Mouse (Mus musculus): ENCODE measurements at regions not wholly inside any gene's neighbourhood (a gene's known extent, or its start where the extent isn't known, plus 50 kb on each side); places are given as distances from the start of the nearest gene placed in this dataset.

DNA sequence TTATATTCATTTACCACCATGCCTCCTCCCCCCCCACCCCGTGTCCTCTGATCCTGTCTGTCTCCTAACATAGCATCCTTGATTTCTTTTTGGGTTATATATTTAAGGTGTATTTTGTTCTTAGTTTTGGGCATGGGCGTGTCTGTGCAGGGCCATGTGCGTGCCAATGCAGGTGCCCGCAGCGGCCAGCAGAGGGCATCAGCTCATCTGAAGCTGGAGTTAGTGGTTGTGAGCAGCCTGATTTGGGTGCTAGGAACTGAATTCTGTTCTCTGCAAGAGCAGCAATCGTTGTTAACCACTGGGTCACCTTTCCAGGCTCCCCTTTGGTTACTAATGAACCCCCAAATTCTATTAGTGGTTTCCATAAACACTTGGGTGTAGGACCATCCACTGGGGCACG, 167.5 kb upstream of the Zfp64 start:
- ATAC-seq (ENCODE audit: low read depth) = no peak
- Histone ChIP-seq H3K27me3 (ENCODE audit: control insufficient read depth, insufficient read depth, low read length) (no peaks in the 10 kb centered on the region), H3K4me2 (ENCODE audit: low read depth, low read length) (no peak overlapping the region), H3K4me3 (ENCODE audit: low read depth, low read length) (no peak overlapping the region), H3K4me1 (ENCODE audit: control insufficient read depth, insufficient read depth, low read length) (no peaks in the 10 kb centered on the region), H3K36me3 (ENCODE audit: control insufficient read depth, insufficient read depth, low read length) (no peaks in the 10 kb centered on the region), H3K27ac (ENCODE audit: low read depth, low read length) (no peak overlapping the region), H3K9me3 (ENCODE audit: control insufficient read depth, low read length) (no peaks in the 10 kb centered on the region), H3K9ac (replicated peaks; ENCODE audit: low read depth, low read length) (no peak overlapping the region)
- WGBS = 88% methylated on average over 7 of the region's 7 CpGs

DNA sequence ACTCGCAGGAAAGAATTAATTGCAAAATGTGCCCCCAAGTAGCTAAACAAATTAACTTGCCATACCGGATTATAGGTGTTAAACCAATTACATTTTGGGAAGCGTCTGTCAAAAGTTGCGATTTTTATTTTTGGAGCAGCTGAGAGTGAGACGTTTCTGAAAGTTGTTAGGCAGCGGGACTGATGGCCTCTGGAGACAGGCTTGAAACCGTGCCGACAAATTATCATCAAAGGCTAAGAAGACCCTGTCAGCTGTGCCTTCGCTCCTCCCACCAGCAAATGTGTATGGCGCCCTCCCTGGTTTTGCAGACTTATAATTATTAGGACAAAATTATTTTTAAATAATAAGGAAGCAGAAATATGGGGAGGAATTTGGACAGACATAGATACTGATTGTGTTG, 161.5 kb upstream of the Zfp64 start:
- Histone ChIP-seq H3K9ac (replicated peaks; ENCODE audit: low read depth, low read length) (no peak overlapping the region), H3K27me3 (ENCODE audit: control insufficient read depth, insufficient read depth, low read length) (no peaks in the 10 kb centered on the region), H3K9me3 (ENCODE audit: control insufficient read depth, low read length) (no peaks in the 10 kb centered on the region), H3K4me2 (ENCODE audit: low read depth, low read length) (no peak overlapping the region), H3K27ac (ENCODE audit: low read depth, low read length) (no peak overlapping the region), H3K4me3 (ENCODE audit: low read depth, low read length) (no peak overlapping the region), H3K36me3 (ENCODE audit: control insufficient read depth, insufficient read depth, low read length) (no peaks in the 10 kb centered on the region), H3K4me1 (ENCODE audit: control insufficient read depth, insufficient read depth, low read length) (no peaks in the 10 kb centered on the region)
- 50% methylated on average over 10 of the region's 10 CpGs for WGBS
- ATAC-seq (ENCODE audit: low read depth) = no peak

DNA sequence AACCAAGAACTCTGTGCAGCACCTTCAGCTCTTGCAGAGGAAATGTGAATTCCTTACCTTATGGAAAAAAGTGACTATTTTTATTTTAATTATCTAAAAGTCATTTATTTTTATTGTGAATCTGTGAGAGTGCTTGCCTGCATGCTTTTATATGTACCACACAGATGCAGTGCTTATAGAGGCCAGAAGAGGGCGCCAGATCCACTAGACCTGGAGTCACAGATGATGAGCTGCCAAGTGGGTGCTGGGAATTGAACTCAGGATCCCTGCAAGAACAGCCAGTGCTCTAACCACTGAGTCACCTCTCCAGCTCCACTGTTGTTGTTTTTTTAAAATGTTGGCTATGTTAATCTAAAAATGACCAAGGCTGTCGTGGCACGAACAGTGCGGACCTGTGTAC, 153.7 kb upstream of the Zfp64 start:
- no peak overlapping the region for H3K27ac ChIP-seq (ENCODE audit: low read depth, low read length)
- no peaks in the 10 kb centered on the region for H3K27me3 ChIP-seq (ENCODE audit: control insufficient read depth, insufficient read depth, low read length)
- WGBS = 86% methylated on average over 4 of the region's 4 CpGs
- H3K9ac ChIP-seq (replicated peaks; ENCODE audit: low read depth, low read length) = no peak overlapping the region
- no peak for ATAC-seq (ENCODE audit: low read depth)
- H3K4me1 ChIP-seq (ENCODE audit: control insufficient read depth, insufficient read depth, low read length) = no peaks in the 10 kb centered on the region
- no peak overlapping the region for H3K4me3 ChIP-seq (ENCODE audit: low read depth, low read length)
- H3K9me3 ChIP-seq (ENCODE audit: control insufficient read depth, low read length) = no peaks in the 10 kb centered on the region
- no peak overlapping the region for H3K4me2 ChIP-seq (ENCODE audit: low read depth, low read length)
- H3K36me3 ChIP-seq (ENCODE audit: control insufficient read depth, insufficient read depth, low read length) = no peaks in the 10 kb centered on the region

DNA sequence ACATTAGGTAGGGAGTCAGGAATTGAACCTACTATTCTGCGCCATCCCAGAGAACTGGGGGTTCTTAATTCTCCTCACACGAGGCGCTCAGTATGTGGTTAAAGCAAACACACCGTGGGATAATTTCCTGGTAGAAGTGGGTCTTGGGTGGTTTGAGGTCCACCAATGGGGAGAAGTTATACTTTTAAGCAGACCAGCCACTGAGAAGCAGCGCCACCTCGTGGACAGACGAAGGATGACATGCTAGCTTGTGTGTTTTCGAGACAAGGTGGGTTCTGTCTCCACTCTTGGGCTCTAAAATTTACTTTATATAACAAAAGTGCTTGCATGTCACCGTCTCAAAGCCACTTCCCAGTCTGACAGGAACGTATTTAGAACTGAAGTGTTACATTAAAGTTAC, 152.7 kb upstream of the Zfp64 start:
- Histone ChIP-seq H3K4me1 (ENCODE audit: control insufficient read depth, insufficient read depth, low read length) (no peaks in the 10 kb centered on the region), H3K27me3 (ENCODE audit: control insufficient read depth, insufficient read depth, low read length) (no peaks in the 10 kb centered on the region), H3K36me3 (ENCODE audit: control insufficient read depth, insufficient read depth, low read length) (no peaks in the 10 kb centered on the region), H3K9me3 (ENCODE audit: control insufficient read depth, low read length) (no peaks in the 10 kb centered on the region), H3K4me2 (ENCODE audit: low read depth, low read length) (no peak overlapping the region), H3K4me3 (ENCODE audit: low read depth, low read length) (no peak overlapping the region), H3K27ac (ENCODE audit: low read depth, low read length) (no peak overlapping the region), H3K9ac (replicated peaks; ENCODE audit: low read depth, low read length) (no peak overlapping the region)
- ATAC-seq (ENCODE audit: low read depth) = no peak
- 40% methylated on average over 10 of the region's 10 CpGs for WGBS

DNA sequence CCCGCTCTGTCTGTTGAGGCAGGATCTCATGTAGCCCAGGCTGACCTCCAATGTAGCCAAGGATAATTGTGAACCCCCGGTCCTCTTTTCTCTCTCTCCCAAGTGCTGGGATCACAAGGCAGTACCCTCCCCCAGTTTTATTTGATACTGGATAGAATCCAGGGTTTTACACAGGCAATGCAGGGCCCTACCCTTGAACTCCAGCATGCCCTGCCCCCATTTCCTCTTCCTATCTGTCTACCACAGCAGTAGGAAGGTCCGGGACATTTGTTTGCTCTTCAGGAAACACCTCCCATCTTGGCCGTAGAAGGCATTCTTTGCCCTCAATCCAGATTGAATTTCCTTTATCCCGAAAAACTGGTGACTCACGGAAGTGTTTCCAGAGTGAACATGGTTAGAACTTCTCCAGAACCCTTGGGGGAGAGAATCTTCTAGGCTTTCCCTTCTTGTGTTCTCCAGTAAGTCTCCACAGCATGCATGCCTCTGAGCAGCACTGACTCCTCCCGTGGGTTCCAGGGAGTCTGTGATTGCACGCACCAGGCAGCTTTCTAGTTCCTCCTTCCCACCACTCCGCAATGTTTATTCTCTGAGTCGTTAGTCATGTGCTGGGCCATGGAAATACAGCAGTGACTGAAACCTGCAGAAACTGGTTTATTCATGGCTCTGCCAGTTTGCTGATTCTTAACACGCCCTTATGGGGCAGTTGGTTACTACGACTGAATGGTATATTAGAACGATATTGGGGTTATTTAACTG, 146.3 kb upstream of the Zfp64 start:
- Histone ChIP-seq H3K4me3 (ENCODE audit: low read depth, low read length) (no peak overlapping the region), H3K36me3 (ENCODE audit: control insufficient read depth, insufficient read depth, low read length) (no peaks in the 10 kb centered on the region), H3K27me3 (ENCODE audit: control insufficient read depth, insufficient read depth, low read length) (no peaks in the 10 kb centered on the region), H3K9me3 (ENCODE audit: control insufficient read depth, low read length) (no peaks in the 10 kb centered on the region), H3K9ac (replicated peaks; ENCODE audit: low read depth, low read length) (no peak overlapping the region), H3K27ac (ENCODE audit: low read depth, low read length) (no peak overlapping the region), H3K4me2 (ENCODE audit: low read depth, low read length) (no peak overlapping the region), H3K4me1 (ENCODE audit: control insufficient read depth, insufficient read depth, low read length) (no peaks in the 10 kb centered on the region)
- ATAC-seq (ENCODE audit: low read depth) = no peak
- 96% methylated on average over 13 of the region's 13 CpGs for WGBS

DNA sequence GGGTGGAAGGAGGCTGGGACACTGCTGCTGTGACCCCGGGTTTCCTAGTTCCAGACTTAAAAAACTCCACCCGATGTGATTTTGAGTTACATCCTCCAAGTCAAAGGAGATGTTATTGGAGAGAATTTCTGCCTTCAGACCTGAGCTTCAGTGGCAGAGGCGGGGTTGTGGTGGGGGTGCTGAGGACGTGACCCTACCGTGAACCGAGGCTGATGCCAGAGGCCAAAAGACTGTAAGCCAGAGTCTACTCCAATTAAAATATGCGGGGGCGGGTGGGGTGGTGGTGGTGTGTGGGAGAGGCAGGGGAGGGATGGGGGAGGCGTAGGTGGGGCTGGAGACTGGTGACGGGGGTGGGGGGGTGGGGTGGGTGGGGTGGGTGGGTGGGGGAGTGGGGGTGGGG, 145.1 kb upstream of the Zfp64 start:
- 79% methylated on average over 10 of the region's 10 CpGs for WGBS
- Histone ChIP-seq H3K27ac (ENCODE audit: low read depth, low read length) (no peak overlapping the region), H3K4me1 (ENCODE audit: control insufficient read depth, insufficient read depth, low read length) (0 out of 2 replicates have a peak, but pooled peaks cover 3% of the 10 kb centered on the region), H3K27me3 (ENCODE audit: control insufficient read depth, insufficient read depth, low read length) (no peaks in the 10 kb centered on the region), H3K4me3 (ENCODE audit: low read depth, low read length) (no peak overlapping the region), H3K9ac (replicated peaks; ENCODE audit: low read depth, low read length) (no peak overlapping the region), H3K36me3 (ENCODE audit: control insufficient read depth, insufficient read depth, low read length) (no peaks in the 10 kb centered on the region), H3K9me3 (ENCODE audit: control insufficient read depth, low read length) (no peaks in the 10 kb centered on the region), H3K4me2 (ENCODE audit: low read depth, low read length) (no peak overlapping the region)
- ATAC-seq (ENCODE audit: low read depth) = no peak

DNA sequence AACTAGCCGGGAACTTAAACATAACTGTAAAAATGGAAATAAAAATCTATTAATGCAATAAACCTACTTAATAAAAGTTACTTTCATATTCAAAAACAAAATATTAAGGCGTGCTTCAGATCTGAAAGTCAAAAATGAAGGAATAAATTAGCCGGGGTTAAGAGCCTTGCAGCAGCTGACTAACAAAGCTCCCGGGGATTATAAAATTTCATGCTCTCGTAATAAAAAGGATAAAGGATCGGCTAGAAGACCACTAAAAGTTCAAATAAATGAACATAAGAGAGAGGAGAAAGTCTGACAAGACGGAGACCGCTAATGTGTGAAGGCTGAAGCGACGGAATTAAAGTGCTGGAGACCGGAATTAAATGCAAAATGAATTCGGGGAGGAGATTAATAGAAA, 144.3 kb upstream of the Zfp64 start:
- no peak for ATAC-seq (ENCODE audit: low read depth)
- 55% methylated on average over 12 of the region's 12 CpGs for WGBS
- 0 out of 2 replicates have a peak, but pooled peaks cover 3% of the 10 kb centered on the region for H3K4me1 ChIP-seq (ENCODE audit: control insufficient read depth, insufficient read depth, low read length)

DNA sequence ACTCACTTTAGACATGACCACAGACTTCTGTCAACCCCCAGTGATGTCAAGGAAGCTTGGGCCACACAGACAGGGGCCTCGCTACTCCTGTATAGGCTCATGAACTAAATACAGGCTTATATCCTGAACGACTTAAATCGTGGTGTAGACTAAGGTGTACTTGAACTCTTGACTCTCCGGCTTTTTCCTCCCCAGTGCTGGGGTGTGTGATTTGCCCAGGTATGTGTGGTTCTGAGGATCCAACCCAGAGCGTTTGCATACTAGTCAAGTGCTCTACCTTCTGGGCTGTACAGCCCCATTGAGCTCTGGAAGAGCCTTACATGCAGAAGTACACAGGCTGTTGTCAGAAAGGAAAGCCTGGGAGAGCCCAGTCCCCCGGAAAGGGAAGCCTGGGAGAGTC, 143.2 kb upstream of the Zfp64 start:
- no peak overlapping the region for H3K4me3 ChIP-seq (ENCODE audit: low read depth, low read length)
- H3K27ac ChIP-seq (ENCODE audit: low read depth, low read length) = no peak overlapping the region
- no peak for ATAC-seq (ENCODE audit: low read depth)
- 0 out of 2 replicates have a peak, but pooled peaks cover 3% of the 10 kb centered on the region for H3K4me1 ChIP-seq (ENCODE audit: control insufficient read depth, insufficient read depth, low read length)
- no peaks in the 10 kb centered on the region for H3K27me3 ChIP-seq (ENCODE audit: control insufficient read depth, insufficient read depth, low read length)
- H3K9me3 ChIP-seq (ENCODE audit: control insufficient read depth, low read length) = no peaks in the 10 kb centered on the region
- H3K4me2 ChIP-seq (ENCODE audit: low read depth, low read length) = no peak overlapping the region
- no peak overlapping the region for H3K9ac ChIP-seq (replicated peaks; ENCODE audit: low read depth, low read length)
- WGBS = 89% methylated on average over 6 of the region's 6 CpGs
- no peaks in the 10 kb centered on the region for H3K36me3 ChIP-seq (ENCODE audit: control insufficient read depth, insufficient read depth, low read length)

More for the DNA sequence above, 144.3 kb upstream of the Zfp64 start:
- no peaks in the 10 kb centered on the region for H3K9me3 ChIP-seq (ENCODE audit: control insufficient read depth, low read length)
- H3K9ac ChIP-seq (replicated peaks; ENCODE audit: low read depth, low read length) = no peak overlapping the region
- H3K27me3 ChIP-seq (ENCODE audit: control insufficient read depth, insufficient read depth, low read length) = no peaks in the 10 kb centered on the region
- no peak overlapping the region for H3K27ac ChIP-seq (ENCODE audit: low read depth, low read length)
- no peak overlapping the region for H3K4me3 ChIP-seq (ENCODE audit: low read depth, low read length)
- H3K36me3 ChIP-seq (ENCODE audit: control insufficient read depth, insufficient read depth, low read length) = no peaks in the 10 kb centered on the region
- H3K4me2 ChIP-seq (ENCODE audit: low read depth, low read length) = no peak overlapping the region

DNA sequence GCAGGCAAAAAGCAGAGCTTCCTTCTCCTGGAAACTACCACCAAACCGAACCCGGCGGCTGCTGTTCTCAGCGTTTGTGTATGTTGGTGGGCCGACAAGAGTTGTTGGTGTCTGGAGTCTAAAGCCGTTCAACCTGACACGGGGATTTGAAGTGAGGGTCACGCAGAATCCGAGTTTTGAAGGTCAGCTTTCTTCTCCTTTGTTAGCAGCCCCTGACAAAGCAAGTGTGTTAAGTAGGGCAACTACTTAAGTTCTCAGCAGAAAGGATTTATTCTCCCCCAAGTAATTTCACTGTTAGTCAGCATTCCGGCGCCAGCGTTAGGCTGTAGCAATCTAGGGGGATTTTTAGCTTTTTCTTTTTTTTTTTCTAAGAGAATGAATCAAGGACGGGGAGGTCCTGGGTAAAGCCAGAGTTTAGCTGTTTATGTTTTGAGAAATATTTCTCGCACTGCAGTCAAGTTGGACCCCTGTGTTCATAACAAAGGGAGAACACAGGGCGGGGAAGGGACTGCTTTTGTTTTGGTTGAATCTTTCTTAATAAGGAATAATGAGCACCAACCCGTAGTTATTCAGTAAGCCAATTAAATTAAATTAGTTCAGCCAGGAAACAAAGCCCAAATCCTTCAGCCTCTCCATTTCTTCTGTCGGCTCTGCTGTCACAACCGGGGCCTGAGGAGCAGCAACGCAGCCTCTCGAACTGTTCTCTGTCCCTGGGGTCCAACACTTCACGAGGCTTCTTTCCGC, 138.8 kb upstream of the Zfp64 start:
- H3K4me1 ChIP-seq (ENCODE audit: control insufficient read depth, insufficient read depth, low read length) = 0 out of 2 replicates have a peak, but pooled peaks cover 3% of the 10 kb centered on the region
- no peaks in the 10 kb centered on the region for H3K9me3 ChIP-seq (ENCODE audit: control insufficient read depth, low read length)
- no peak overlapping the region for H3K9ac ChIP-seq (replicated peaks; ENCODE audit: low read depth, low read length)
- 65% methylated on average over 22 of the region's 22 CpGs for WGBS
- H3K36me3 ChIP-seq (ENCODE audit: control insufficient read depth, insufficient read depth, low read length) = no peaks in the 10 kb centered on the region
- no peaks in the 10 kb centered on the region for H3K27me3 ChIP-seq (ENCODE audit: control insufficient read depth, insufficient read depth, low read length)
- H3K4me2 ChIP-seq (ENCODE audit: low read depth, low read length) = no peak overlapping the region
- H3K27ac ChIP-seq (ENCODE audit: low read depth, low read length) = no peak overlapping the region
- H3K4me3 ChIP-seq (ENCODE audit: low read depth, low read length) = no peak overlapping the region
- no peak for ATAC-seq (ENCODE audit: low read depth)

All from neural tube, embryonic 14.5 days (tissue).